Comparison of ENCODE assay signal across 12 mouse cellular contexts in genomic region chr15:18844807-18845206, GRCm38 (mm10). TPM values are rescaled to one million over a fixed set of nuclear protein-coding genes. Genes with fewer than 3 reads are reported as not detected.
A peak's percentile ranks its signal among the peaks of the same experiment; 100 is the strongest.
DNase-seq lines count a peak whose midpoint lies in the region; ATAC-seq and TF ChIP-seq lines count a peak whose summit lies in the region.
"Had no signal": no experiment of that assay in that cellular context is flagged by ENCODE, and none has a peak within 500 bp of the region (broad histone marks: within the 10 kb centered on the region; RNA-seq: fewer than 3 reads in every experiment).

No protein-coding gene starts in this region.

- H3K27ac ChIP-seq in forebrain, embryonic 14.5 days (ENCODE audit: low read depth, low read length) = no peak overlapping the region
- no peak overlapping the region; the same call in 1 of the 2 replicates for H3K27ac ChIP-seq in forebrain, embryonic 15.5 days (replicated peaks)
- peak overlapping the region; percentile 49 for H3K27ac ChIP-seq in layer of hippocampus, adult 2 months
- H3K27ac ChIP-seq in neural tube, embryonic 14.5 days (ENCODE audit: low read depth, low read length) = no peak overlapping the region
- H3K27ac ChIP-seq in kidney, adult 2 months (ENCODE audit: insufficient read depth, low read depth, low read length) = no peak overlapping the region
- H3K27ac ChIP-seq: lung, embryonic 15.5 days had no signal

- no peaks in the 10 kb centered on the region for H3K36me3 ChIP-seq in forebrain, embryonic 14.5 days (ENCODE audit: control insufficient read depth, insufficient read depth, low read length)
- no peaks in the 10 kb centered on the region for H3K36me3 ChIP-seq in forebrain, embryonic 15.5 days
- H3K36me3 ChIP-seq in neural tube, embryonic 14.5 days (ENCODE audit: control insufficient read depth, insufficient read depth, low read length) = no peaks in the 10 kb centered on the region
- no peaks in the 10 kb centered on the region for H3K36me3 ChIP-seq in kidney, adult 2 months (ENCODE audit: control insufficient read depth, insufficient read depth, low read length)
- H3K36me3 ChIP-seq: lung, embryonic 15.5 days had no signal

- H3K4me2 ChIP-seq in forebrain, embryonic 14.5 days (ENCODE audit: low read length) = no peak overlapping the region
- H3K4me2 ChIP-seq in forebrain, embryonic 15.5 days (replicated peaks) = no peak overlapping the region
- peak overlapping the region; percentile 7; the same call in 1 of the 2 replicates for H3K4me2 ChIP-seq in neural tube, embryonic 14.5 days (ENCODE audit: low read depth, low read length)
- H3K4me2 ChIP-seq: lung, embryonic 15.5 days had no signal

- DNase-seq in forebrain, embryonic 14.5 days (ENCODE audit: low spot score) = peak; percentile 16
- no peak for DNase-seq in layer of hippocampus, adult 2 months (ENCODE audit: low spot score in 2 of 2)
- DNase-seq in layer of hippocampus, postnatal 25 days (ENCODE audit: extremely low spot score in 1 of 2, low spot score in 1 of 2) = no peak
- peak; percentile 13 for DNase-seq in embryo, embryonic 11 days
- no peak for DNase-seq in kidney, adult 2 months
- no peak for DNase-seq in spleen, adult 18-20 months
- DNase-seq: gastrocnemius, postnatal 14 days; kidney, adult 8-10 months had no signal

- WGBS in forebrain, embryonic 14.5 days = 58% methylated on average over 5 of the region's 5 CpGs
- 56% methylated on average over 5 of the region's 5 CpGs for WGBS in forebrain, embryonic 15.5 days
- WGBS in neural tube, embryonic 14.5 days = 36% methylated on average over 5 of the region's 5 CpGs
- WGBS in kidney, adult 2 months = 22% methylated on average over 5 of the region's 5 CpGs

- H3K9me3 ChIP-seq in forebrain, embryonic 14.5 days (replicated peaks; ENCODE audit: control insufficient read depth, low read length) = no peaks in the 10 kb centered on the region
- no peaks in the 10 kb centered on the region for H3K9me3 ChIP-seq in forebrain, embryonic 15.5 days
- H3K9me3 ChIP-seq in neural tube, embryonic 14.5 days (ENCODE audit: control insufficient read depth, low read length) = no peaks in the 10 kb centered on the region
- H3K9me3 ChIP-seq: lung, embryonic 15.5 days had no signal

- ATAC-seq in forebrain, embryonic 14.5 days = no peak
- ATAC-seq in forebrain, embryonic 15.5 days (replicated peaks) = no peak
- ATAC-seq in neural tube, embryonic 14.5 days (ENCODE audit: low read depth) = peak; percentile 66

- TF ChIP-seq POLR2A in kidney, adult 2 months (IDR thresholded peaks at IDR 0.05; ENCODE audit: low read depth, low read length) = no peak

- no peak overlapping the region for H3K4me3 ChIP-seq in forebrain, embryonic 14.5 days (ENCODE audit: low read depth, low read length)
- no peak overlapping the region for H3K4me3 ChIP-seq in forebrain, embryonic 15.5 days
- H3K4me3 ChIP-seq in layer of hippocampus, adult 2 months = no peak overlapping the region
- H3K4me3 ChIP-seq in neural tube, embryonic 14.5 days (ENCODE audit: low read depth, low read length) = no peak overlapping the region
- no peak overlapping the region for H3K4me3 ChIP-seq in kidney, adult 2 months (ENCODE audit: insufficient read depth, low read depth, low read length)
- H3K4me3 ChIP-seq: lung, embryonic 15.5 days; myocyte had no signal

- H3K9ac ChIP-seq in forebrain, embryonic 14.5 days (ENCODE audit: low read length) = no peak overlapping the region
- H3K9ac ChIP-seq in forebrain, embryonic 15.5 days (replicated peaks) = no peak overlapping the region; the same call in 1 of the 2 replicates
- H3K9ac ChIP-seq in neural tube, embryonic 14.5 days (replicated peaks; ENCODE audit: low read depth, low read length) = no peak overlapping the region
- H3K9ac ChIP-seq: lung, embryonic 15.5 days had no signal

- H3K4me1 ChIP-seq in forebrain, embryonic 14.5 days (ENCODE audit: control insufficient read depth, insufficient read depth, low read length) = no peaks in the 10 kb centered on the region; the same call in 1 of the 2 replicates
- peaks cover 3% of the 10 kb centered on the region; the same call in 1 of the 2 replicates for H3K4me1 ChIP-seq in forebrain, embryonic 15.5 days
- H3K4me1 ChIP-seq in neural tube, embryonic 14.5 days (ENCODE audit: control insufficient read depth, insufficient read depth, low read length) = no peaks in the 10 kb centered on the region
- no peaks in the 10 kb centered on the region for H3K4me1 ChIP-seq in kidney, adult 2 months (ENCODE audit: control insufficient read depth, insufficient read depth, low read length)
- H3K4me1 ChIP-seq: lung, embryonic 15.5 days had no signal

- no peak for TF ChIP-seq CTCF in layer of hippocampus, adult 2 months (conservative IDR thresholded peaks at IDR 0.05)
- no peak for TF ChIP-seq CTCF in kidney, adult 2 months (conservative IDR thresholded peaks at IDR 0.05; ENCODE audit: insufficient read depth, insufficient read length, low read depth, low read length)

- no peaks in the 10 kb centered on the region for H3K27me3 ChIP-seq in forebrain, embryonic 14.5 days (replicated peaks; ENCODE audit: control insufficient read depth, insufficient read depth, low read length)
- H3K27me3 ChIP-seq in forebrain, embryonic 15.5 days = no peaks in the 10 kb centered on the region
- no peaks in the 10 kb centered on the region for H3K27me3 ChIP-seq in neural tube, embryonic 14.5 days (ENCODE audit: control insufficient read depth, insufficient read depth, low read length)
- H3K27me3 ChIP-seq in kidney, adult 2 months (replicated peaks; ENCODE audit: control insufficient read depth, insufficient read depth, low read length) = no peaks in the 10 kb centered on the region
- H3K27me3 ChIP-seq: lung, embryonic 15.5 days had no signal

RNA-seq across cellular contexts. Expression of gene Cdh10, which starts 26.1 kb away (rescaled TPM):
- 14.1 and 19.9 TPM in 2 replicates for polyA plus RNA-seq in forebrain, embryonic 14.5 days (2014; fragmentation: Nextera tagmentation; extraction: Ambion mirVana)
- 19.3 TPM in 2 replicates for polyA plus RNA-seq in forebrain, embryonic 15.5 days (2015; fragmentation: Nextera tagmentation; extraction: Ambion mirVana)
- total RNA-seq in layer of hippocampus, adult 2 months (2021) = 10 to 100 TPM; 31.5 to 33.4 TPM
- total RNA-seq in layer of hippocampus, postnatal 25 days (2021) = 10 to 100 TPM; 32.3 to 46.1 TPM
- 25.1 and 28.2 TPM in 2 replicates for polyA plus RNA-seq in neural tube, embryonic 14.5 days (2014; fragmentation: Nextera tagmentation; extraction: Ambion mirVana)
- 0.04 and 0.11 TPM in 2 replicates for polyA plus RNA-seq in kidney, adult 2 months (2012; rRNA removed)

Comparison
In these comparisons a context has a peak if more than half of its experiments do, and no peak if none do; other contexts are left out.
1. DNase-seq: peak in forebrain, embryonic 14.5 days (single experiment) and embryo, embryonic 11 days (single experiment); none in layer of hippocampus, adult 2 months (0 of 2), layer of hippocampus, postnatal 25 days (0 of 2), kidney, adult 2 months (single experiment) and spleen, adult 18-20 months (0 of 2).
2. RNA of gene Cdh10, which starts 26.1 kb away (polyA plus RNA-seq): 25.1 to 28.2 TPM in neural tube, embryonic 14.5 days, 19.3 TPM in forebrain, embryonic 15.5 days and 14.1 to 19.9 TPM in forebrain, embryonic 14.5 days; 0.04 to 0.11 TPM in kidney, adult 2 months; every median in the first group is over 10 times any median in the second.